Mouse (Mus musculus): ENCODE measurements around the gene Fmnl1. TPM values are rescaled to one million over a fixed set of nuclear protein-coding genes. Genes with fewer than 3 reads are reported as not detected.

Gene Fmnl1
- polyA plus RNA-seq, 1 experiment: 31.7 TPM

DNA sequence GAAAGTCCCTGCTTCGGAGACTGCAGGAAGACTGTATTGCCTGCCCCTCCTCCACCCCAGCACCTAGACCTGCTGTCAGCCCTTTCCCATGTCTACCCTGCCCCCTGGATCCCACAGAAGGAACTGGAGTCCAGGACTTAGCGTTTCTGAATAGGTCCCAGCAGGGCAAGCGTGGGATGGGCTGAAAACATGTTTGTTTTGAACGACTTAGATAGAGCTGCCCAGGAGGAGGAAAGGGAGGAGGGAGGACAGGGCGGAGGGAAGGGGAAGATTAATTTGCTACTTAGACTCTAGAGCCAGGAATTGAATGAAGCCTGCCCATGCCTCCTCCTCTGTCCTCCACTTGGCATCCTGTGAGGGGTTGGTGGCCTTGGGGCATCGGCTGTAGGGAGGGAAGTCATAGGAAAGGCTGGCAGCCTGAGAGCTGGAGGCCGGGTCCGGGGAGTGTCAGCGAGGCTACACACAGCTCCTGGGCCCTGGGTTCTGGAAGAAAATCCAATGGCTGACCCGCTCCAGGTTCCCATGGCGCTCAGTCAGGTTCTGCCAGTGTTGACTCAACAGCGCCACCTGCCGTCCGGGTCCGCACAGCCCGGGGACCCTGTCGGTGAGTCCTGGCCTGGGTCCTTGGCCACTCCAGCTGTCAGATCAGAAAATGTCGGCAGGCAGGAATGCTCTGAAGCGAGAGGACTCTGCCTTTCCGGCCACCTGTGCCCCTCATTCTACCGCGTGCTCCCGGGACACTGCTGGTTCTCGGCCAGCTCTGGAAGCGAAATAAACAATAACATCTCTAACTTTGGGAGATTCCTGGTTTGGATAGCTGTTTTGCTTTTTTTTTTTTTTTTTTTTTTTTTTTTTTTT, 12.1 kb upstream of the Fmnl1 start:
- DNase-seq: peak; percentile 98
- peak overlapping the region; percentile 45 for H3K4me3 ChIP-seq (replicated peaks; ENCODE audit: extremely low read depth, low read depth, low read length)
- peaks cover 3% of the 10 kb centered on the region; the same call in 1 of the 2 replicates for H3K4me1 ChIP-seq (ENCODE audit: control insufficient read depth, insufficient read depth, low read length)
- peak; percentile 17; the same call in 1 of the 2 replicates for TF ChIP-seq POLR2A (IDR thresholded peaks at IDR 0.05; ENCODE audit: borderline replicate concordance, extremely low read depth, low read depth, low read length)
- TF ChIP-seq CTCF (IDR thresholded peaks at IDR 0.05; ENCODE audit: insufficient read depth, low read length): peak; percentile 84
- WGBS: 1% methylated on average over 25 of the region's 25 CpGs

DNA sequence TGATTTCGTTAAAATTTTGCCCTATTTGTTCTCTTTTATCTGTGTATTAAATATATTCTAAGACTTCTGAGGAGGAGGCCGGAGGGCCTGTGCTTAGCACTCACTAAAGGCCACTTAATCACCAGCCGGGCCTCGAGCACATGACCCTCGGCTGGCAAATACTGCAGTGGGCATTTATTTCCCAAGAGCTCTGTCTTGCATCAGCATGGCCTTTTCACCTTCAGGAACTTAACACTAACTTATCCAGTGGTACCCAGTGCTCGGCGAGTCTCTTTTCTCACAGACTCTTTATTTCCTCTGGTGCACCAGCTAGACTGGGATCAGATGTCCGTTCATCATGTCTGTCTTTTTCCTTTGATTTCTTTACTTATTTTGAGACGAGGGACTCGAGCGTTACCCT, 10.2 kb upstream of the Fmnl1 start:
- WGBS: 82% methylated on average over 11 of the region's 11 CpGs
- no peak for TF ChIP-seq CTCF (IDR thresholded peaks at IDR 0.05; ENCODE audit: insufficient read depth, low read length)
- no peak for TF ChIP-seq POLR2A (IDR thresholded peaks at IDR 0.05; ENCODE audit: borderline replicate concordance, extremely low read depth, low read depth, low read length)
- Histone ChIP-seq H3K4me3 (replicated peaks; ENCODE audit: extremely low read depth, low read depth, low read length) (no peak overlapping the region), H3K4me1 (ENCODE audit: control insufficient read depth, insufficient read depth, low read length) (peaks cover 3% of the 10 kb centered on the region; the same call in 1 of the 2 replicates)
- DNase-seq: no peak

DNA sequence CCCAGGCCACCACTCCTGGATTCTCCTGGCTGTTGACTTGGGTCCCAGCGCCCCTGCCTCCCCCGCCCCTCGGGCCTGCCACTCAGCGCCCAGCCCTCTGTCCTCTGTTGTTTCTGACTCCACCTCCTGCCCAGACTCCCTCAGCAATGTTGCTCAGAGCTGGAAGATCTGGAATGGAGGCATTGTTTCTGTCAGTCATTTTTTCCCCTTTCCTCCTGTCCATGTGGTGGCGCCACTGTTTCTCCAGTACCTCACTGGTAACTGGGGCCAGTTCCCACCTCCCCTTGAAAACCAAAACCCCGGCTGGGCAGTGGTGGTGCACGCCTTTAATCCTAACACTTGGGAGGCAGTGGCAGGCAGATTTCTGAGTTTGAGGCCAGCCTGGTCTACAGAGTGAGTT, 9.5 kb upstream of the Fmnl1 start:
- 77% methylated on average over 7 of the region's 7 CpGs for WGBS
- no peak for DNase-seq
- Histone ChIP-seq H3K4me1 (ENCODE audit: control insufficient read depth, insufficient read depth, low read length) (peaks cover 3% of the 10 kb centered on the region; the same call in 1 of the 2 replicates), H3K4me3 (replicated peaks; ENCODE audit: extremely low read depth, low read depth, low read length) (no peak overlapping the region)
- no peak for TF ChIP-seq POLR2A (IDR thresholded peaks at IDR 0.05; ENCODE audit: borderline replicate concordance, extremely low read depth, low read depth, low read length)
- no peak for TF ChIP-seq CTCF (IDR thresholded peaks at IDR 0.05; ENCODE audit: insufficient read depth, low read length)

DNA sequence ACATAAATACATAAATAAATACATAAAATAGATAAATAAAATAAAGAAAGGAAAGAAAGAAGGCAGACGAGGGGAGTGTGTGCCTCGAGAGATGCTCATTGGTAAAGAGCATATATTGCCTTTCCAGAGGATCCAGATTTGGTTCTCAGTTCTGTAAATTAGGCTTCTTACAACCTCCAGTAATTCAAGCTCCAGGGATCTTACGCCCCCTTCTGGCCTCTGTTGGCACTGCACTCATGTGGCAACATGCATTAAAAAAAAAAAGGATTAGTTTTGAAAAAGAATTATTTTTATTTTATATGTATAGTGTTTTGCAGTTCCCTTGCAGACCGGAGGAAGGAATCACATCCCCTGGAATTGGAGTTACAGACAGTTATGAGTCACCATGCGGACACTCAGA, 8.8 kb upstream of the Fmnl1 start:
- no peak for DNase-seq
- TF ChIP-seq POLR2A (IDR thresholded peaks at IDR 0.05; ENCODE audit: borderline replicate concordance, extremely low read depth, low read depth, low read length) (no peak), CTCF (IDR thresholded peaks at IDR 0.05; ENCODE audit: insufficient read depth, low read length) (no peak)
- H3K4me3 ChIP-seq (replicated peaks; ENCODE audit: extremely low read depth, low read depth, low read length): no peak overlapping the region
- 90% methylated on average over 5 of the region's 5 CpGs for WGBS
- H3K4me1 ChIP-seq (ENCODE audit: control insufficient read depth, insufficient read depth, low read length): peaks cover 3% of the 10 kb centered on the region; the same call in 1 of the 2 replicates

DNA sequence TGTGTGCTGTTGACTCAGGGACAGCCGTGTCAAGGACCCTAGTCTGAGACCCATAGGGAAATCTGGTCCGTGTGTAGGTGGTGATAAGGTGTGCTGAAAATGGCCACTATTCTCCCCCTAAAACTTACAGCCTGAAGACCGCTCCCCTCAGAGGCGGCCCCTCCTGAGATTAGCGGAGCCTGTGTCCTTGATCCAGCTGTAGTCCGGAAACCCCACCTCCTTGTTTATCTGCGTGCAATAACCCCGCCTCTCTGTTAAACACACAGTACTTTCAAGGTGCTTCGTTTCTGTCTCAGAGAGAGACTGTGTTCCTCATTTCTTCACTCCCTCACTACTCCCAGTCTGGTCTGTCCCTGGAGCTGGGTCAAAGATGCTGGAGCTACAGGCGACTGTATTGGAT, 6.5 kb upstream of the Fmnl1 start:
- no peak for DNase-seq
- no peak overlapping the region for H3K4me3 ChIP-seq (replicated peaks; ENCODE audit: extremely low read depth, low read depth, low read length)
- H3K4me1 ChIP-seq (ENCODE audit: control insufficient read depth, insufficient read depth, low read length): no peaks in the 10 kb centered on the region
- TF ChIP-seq CTCF (IDR thresholded peaks at IDR 0.05; ENCODE audit: insufficient read depth, low read length) (no peak), POLR2A (IDR thresholded peaks at IDR 0.05; ENCODE audit: borderline replicate concordance, extremely low read depth, low read depth, low read length) (0 out of 2 replicates have a peak, but pooled peaks have one; percentile 15)
- WGBS: 19% methylated on average over 10 of the region's 10 CpGs

DNA sequence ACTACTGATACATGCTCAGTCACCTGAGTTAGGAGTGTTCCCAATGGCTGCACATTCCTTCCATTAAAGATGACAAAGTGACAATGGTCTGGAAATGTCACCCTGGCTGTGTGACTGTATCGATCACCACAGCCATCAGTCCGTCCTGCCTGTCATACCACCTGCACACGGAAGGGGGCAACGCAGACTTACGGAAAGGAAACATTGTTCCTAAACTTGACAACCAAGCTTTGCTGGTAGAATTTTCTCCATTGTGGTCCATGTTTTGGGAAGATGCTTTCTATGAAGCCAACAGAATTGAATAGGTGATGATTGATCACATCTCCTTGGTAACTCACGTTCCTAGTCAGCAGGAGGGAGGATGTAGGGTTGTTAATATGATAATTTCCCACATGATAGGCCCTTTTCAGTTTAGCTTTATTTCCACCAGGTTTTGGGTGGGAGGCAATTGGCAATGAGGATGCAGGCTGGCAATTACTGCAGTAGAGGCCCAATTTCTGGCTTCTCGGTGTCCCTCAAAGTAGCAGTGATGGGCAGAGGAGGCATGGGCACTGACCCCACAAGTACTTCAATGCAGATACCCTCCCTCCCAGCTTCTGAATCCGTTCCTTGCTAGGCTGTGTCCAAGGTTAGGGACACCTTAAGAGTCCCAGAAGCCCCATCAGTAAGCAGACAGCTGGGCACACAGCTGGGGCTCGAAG, 2.1 kb upstream of the Fmnl1 start:
- TF ChIP-seq CTCF (IDR thresholded peaks at IDR 0.05; ENCODE audit: insufficient read depth, low read length): peak; percentile 99
- no peak for TF ChIP-seq POLR2A (IDR thresholded peaks at IDR 0.05; ENCODE audit: borderline replicate concordance, extremely low read depth, low read depth, low read length)
- peak; percentile 70 for DNase-seq
- Histone ChIP-seq H3K4me1 (ENCODE audit: control insufficient read depth, insufficient read depth, low read length) (no peaks in the 10 kb centered on the region), H3K4me3 (replicated peaks; ENCODE audit: extremely low read depth, low read depth, low read length) (no peak overlapping the region)
- WGBS: 25% methylated on average over 9 of the region's 9 CpGs

DNA sequence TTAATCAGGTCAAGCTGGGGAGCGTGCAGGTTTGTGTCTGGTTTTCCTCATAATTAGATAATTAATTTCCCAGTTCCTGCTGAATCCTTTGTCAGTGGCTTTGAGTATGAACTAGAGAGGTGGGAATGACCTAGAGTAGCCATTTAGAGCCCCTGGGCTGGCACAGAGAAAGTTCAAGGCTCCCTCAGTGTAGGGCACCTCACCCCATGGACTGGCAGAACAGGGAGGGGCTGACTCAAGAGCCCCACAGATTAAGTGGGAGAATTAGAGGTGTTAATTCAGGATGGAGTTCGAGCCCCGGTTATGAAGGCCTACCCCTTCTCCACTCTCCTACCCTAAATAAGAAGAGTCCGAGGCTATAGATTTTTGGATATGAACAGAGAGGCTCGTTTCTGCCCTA, 1.2 kb upstream of the Fmnl1 start:
- TF ChIP-seq CTCF (IDR thresholded peaks at IDR 0.05; ENCODE audit: insufficient read depth, low read length) (no peak), POLR2A (IDR thresholded peaks at IDR 0.05; ENCODE audit: borderline replicate concordance, extremely low read depth, low read depth, low read length) (no peak)
- 91% methylated on average over 5 of the region's 5 CpGs for WGBS
- Histone ChIP-seq H3K4me3 (replicated peaks; ENCODE audit: extremely low read depth, low read depth, low read length) (no peak overlapping the region), H3K4me1 (ENCODE audit: control insufficient read depth, insufficient read depth, low read length) (no peaks in the 10 kb centered on the region)
- no peak for DNase-seq

DNA sequence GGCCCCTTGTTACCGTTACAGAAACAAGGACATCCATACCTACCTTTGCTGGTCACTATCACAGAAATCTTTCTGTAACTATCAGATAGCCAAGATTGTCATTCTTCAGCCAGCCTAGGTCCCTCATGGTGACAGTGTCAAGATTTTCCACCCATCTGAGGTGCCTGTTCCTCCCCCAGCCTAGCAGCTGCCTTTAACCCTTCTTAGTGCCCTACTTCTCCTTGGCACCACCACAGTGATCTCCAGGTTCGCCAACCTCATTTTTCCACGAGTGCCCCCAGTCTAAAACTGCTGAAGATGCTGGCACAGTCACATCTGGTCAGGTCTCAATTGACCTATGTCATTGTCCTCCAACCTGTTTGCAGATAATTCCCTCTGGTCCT, 805 bp upstream of the Fmnl1 start:
- Histone ChIP-seq H3K4me3 (replicated peaks; ENCODE audit: extremely low read depth, low read depth, low read length) (no peak overlapping the region), H3K4me1 (ENCODE audit: control insufficient read depth, insufficient read depth, low read length) (no peaks in the 10 kb centered on the region)
- WGBS: 63% methylated on average over 3 of the region's 3 CpGs
- DNase-seq: no peak
- TF ChIP-seq POLR2A (IDR thresholded peaks at IDR 0.05; ENCODE audit: borderline replicate concordance, extremely low read depth, low read depth, low read length) (no peak), CTCF (IDR thresholded peaks at IDR 0.05; ENCODE audit: insufficient read depth, low read length) (no peak)

DNA sequence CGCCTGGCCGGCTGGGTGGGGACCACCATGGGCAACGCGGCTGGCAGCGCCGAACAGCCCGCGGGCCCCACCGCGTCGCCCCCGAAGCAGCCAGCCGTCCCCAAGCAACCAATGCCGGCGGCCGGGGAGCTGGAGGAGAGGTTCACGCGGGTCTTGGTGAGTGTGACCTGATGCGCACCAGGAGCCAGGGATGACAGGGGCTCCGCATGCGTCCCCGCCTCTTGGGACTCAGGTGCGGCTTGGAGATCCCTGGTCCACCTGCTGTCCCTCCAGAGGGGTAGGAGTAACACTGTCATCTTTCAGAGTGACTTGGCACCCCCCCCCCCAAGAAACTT, 346 bp downstream of the Fmnl1 start:
- no peaks in the 10 kb centered on the region for H3K4me1 ChIP-seq (ENCODE audit: control insufficient read depth, insufficient read depth, low read length)
- DNase-seq: no peak
- peak overlapping the region; percentile 73 for H3K4me3 ChIP-seq (replicated peaks; ENCODE audit: extremely low read depth, low read depth, low read length)
- TF ChIP-seq CTCF (IDR thresholded peaks at IDR 0.05; ENCODE audit: insufficient read depth, low read length): no peak
- TF ChIP-seq POLR2A (IDR thresholded peaks at IDR 0.05; ENCODE audit: borderline replicate concordance, extremely low read depth, low read depth, low read length): no peak
- 6% methylated on average over 23 of the region's 23 CpGs for WGBS
